Mouse (Mus musculus) bone marrow macrophage, adult 2 months (primary cell): ENCODE data around the gene Apoa2. TPM values are rescaled to one million over a fixed set of nuclear protein-coding genes. Genes with fewer than 3 reads are reported as not detected.

ENCODE experiments used
- H3K27ac ChIP-seq: 2 replicates; pipeline ENCODE4 v1.5.1; 2012; ENCODE audit warnings: low read depth, low read length; ENCODE audit not compliant: insufficient read depth
- H3K4me1 ChIP-seq: 2 replicates; pipeline ENCODE4 v1.6.1; 2012; ENCODE audit warnings: low read length; ENCODE audit not compliant: control insufficient read depth, insufficient read depth
- H3K4me3 ChIP-seq: 2 replicates; pipeline ENCODE4 v1.5.1; 2012; ENCODE audit warnings: mild to moderate bottlenecking, low read length, moderate library complexity; ENCODE audit not compliant: insufficient read depth
- CTCF ChIP-seq: IDR thresholded peaks from 2 replicates; pipeline ENCODE4 v1.5.1; 2012; ENCODE audit warnings: low read depth, mild to moderate bottlenecking, low read length, moderate library complexity
- POLR2A ChIP-seq: IDR thresholded peaks from 2 replicates; pipeline ENCODE4 v1.6.1; 2012; ENCODE audit warnings: mild to moderate bottlenecking, low read depth, low read length, borderline replicate concordance
- polyA plus RNA-seq: library from polyadenylated mRNA; stranded (reverse); fragments of >200 nt; gene quantifications from 2 replicates; pipeline ENCODE4 v1.2.4, GENCODE M21; 2012; ENCODE audit not compliant: missing spikeins, insufficient read depth, insufficient read length

The Apoa2 gene
- polyA plus RNA-seq: not detected in 2 replicates

DNA sequence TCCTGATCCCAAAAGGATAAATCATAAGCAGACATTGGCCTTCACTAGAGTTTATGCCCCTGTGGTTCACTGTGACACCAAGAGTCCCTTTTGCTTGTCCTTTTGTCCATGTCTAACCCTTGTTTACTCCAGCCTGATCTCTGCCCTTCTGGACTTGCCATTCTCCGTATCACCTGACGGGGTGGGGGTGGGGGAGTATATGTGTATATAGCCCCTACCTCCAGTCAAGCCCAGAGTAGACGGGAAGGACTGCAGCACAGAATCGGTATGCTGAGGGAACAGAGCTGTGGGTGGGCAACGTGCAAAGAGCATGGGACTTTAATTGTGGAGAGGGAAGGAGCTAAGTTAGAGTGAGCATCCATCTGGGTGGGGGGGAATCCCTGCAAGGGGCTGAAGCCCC is at the start of gene Apoa2:
Apoa2 (plus strand) TSS at position 198 of the 400 bp plus-strand sequence.
- TF ChIP-seq CTCF (no peak), POLR2A (no peak)
- Histone ChIP-seq H3K27ac (peak within 1 kb of the TSS; percentile 85), H3K4me1 (peaks cover 54% of the 10 kb centered on the region), H3K4me3 (no peak within 1 kb of the TSS)

DNA sequence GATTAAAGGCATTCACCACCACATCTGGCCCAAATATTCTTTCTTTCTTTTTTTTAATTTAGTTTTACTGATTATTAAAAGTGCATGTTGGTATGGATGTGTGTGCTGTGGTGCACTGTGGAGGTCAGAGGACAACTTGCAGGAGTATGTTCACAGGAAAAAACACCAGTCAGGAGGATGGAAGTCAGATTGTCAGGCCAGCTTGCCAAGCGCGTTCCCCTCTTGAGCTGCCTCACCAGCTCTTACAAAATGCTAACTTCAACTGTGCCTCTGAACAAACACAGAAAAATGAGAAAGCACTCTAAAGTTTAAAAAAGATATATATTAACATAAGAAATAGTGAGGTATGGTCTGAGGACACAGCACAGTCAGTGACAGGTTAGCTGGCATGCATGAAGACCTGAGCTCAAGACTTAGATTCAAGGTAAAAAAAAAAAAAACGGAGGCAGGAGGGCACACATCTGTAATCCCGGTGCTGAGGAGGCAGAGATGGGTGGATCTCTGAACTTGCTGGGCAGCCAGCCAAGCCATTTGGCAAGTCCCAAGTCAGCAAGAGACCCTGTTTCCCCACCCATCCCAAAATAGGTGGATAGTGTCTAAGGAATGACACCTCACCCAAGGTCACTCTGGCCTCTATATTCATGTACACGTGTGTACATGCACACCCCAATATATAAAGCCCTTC is 45.2 kb upstream of the Apoa2 start:
- Histone ChIP-seq H3K4me3 (no peak overlapping the region), H3K27ac (no peak overlapping the region), H3K4me1 (peaks cover 38% of the 10 kb centered on the region)
- TF ChIP-seq CTCF: no peak
- TF ChIP-seq POLR2A: no peak

DNA sequence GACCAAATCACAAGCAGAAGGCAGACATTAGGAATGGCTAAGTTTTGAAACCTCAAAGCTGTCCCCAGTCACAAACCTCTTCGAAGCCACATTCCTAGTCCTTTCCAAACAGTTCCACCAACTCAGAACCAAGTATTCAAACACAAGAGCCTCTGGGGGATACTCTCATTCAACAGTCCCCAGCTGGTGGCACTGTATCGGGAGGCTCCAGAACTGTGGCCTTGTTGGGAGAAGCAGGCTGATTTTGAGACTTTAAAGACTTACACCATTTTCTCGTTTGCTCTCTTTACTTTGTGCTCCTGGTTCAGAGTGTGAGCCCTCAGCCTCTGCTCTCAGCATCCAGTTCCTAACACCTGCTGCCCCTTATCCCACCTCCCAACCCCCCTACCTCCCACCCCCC is 41.8 kb upstream of the Apoa2 start:
- TF ChIP-seq CTCF (no peak), POLR2A (no peak)
- Histone ChIP-seq H3K4me1 (peaks cover 57% of the 10 kb centered on the region), H3K4me3 (no peak overlapping the region), H3K27ac (peak overlapping the region; percentile 100)

DNA sequence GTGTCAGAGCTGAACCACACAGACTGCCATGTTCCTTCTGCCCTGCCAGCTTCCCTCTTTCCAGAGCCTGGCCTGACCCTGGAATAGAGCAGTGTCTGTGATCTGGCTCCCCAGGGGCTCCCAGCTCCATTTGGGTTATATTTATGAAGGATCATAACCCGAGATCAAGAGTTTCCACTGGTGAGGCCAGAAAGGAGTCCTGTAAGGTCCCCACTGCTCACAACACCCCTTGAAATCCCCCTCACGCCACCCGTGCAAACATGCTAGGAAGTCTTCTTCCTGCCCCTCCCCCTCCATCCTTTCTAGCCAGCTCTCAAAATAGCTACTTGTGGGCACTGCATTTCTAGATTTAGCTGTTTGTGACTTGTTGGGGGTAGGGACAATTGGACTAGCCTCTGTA is 41.2 kb upstream of the Apoa2 start:
- no peak for TF ChIP-seq CTCF
- TF ChIP-seq POLR2A: no peak
- Histone ChIP-seq H3K4me1 (peaks cover 63% of the 10 kb centered on the region), H3K27ac (peak overlapping the region; percentile 100), H3K4me3 (peak overlapping the region; percentile 46; the same call in 1 of the 2 replicates)

DNA sequence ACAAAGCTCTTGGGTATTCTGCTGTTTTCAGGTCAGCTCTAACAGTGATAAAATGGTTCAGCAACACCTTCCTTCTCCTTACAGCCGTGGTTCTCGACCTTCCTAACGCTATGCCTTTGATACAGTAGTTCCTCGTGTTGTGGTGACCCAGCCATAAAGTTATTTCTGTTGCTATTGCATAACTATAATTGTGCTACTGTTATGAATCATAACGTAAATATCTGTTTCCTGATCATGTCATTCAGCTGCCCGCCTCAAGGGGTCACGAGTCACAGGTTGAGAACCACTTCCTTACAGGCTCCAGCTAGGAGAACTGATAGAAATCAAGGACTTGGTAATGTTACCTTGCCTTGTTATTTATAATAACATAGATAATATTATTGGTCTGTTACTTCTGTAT is 40.5 kb upstream of the Apoa2 start:
- H3K4me1 ChIP-seq: peaks cover 68% of the 10 kb centered on the region
- H3K27ac ChIP-seq: peak overlapping the region; percentile 100
- peak overlapping the region; percentile 46 for H3K4me3 ChIP-seq
- TF ChIP-seq POLR2A (no peak), CTCF (no peak)

DNA sequence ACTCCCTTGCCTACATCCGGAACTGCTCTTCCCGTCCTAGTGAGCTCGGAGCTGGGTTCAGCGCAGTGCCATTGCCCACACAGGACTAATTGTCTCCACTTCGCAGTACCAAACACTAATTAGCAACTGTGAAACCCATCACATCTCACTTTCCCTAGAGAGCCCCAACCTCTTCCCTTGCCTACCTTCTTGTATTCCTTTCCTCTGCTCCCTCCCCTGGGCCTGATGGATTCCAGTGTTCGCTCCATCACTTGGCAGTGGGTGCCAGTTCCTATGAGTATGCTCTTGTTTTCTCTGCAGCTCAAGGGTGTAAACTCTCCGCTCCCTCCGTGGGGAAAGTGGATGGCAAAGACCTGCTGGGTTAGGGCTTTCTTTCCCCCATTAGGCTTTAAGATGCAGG is 39.2 kb upstream of the Apoa2 start:
- H3K27ac ChIP-seq: peak overlapping the region; percentile 100
- H3K4me3 ChIP-seq: no peak overlapping the region
- TF ChIP-seq POLR2A: no peak
- TF ChIP-seq CTCF: no peak
- H3K4me1 ChIP-seq: peaks cover 57% of the 10 kb centered on the region

DNA sequence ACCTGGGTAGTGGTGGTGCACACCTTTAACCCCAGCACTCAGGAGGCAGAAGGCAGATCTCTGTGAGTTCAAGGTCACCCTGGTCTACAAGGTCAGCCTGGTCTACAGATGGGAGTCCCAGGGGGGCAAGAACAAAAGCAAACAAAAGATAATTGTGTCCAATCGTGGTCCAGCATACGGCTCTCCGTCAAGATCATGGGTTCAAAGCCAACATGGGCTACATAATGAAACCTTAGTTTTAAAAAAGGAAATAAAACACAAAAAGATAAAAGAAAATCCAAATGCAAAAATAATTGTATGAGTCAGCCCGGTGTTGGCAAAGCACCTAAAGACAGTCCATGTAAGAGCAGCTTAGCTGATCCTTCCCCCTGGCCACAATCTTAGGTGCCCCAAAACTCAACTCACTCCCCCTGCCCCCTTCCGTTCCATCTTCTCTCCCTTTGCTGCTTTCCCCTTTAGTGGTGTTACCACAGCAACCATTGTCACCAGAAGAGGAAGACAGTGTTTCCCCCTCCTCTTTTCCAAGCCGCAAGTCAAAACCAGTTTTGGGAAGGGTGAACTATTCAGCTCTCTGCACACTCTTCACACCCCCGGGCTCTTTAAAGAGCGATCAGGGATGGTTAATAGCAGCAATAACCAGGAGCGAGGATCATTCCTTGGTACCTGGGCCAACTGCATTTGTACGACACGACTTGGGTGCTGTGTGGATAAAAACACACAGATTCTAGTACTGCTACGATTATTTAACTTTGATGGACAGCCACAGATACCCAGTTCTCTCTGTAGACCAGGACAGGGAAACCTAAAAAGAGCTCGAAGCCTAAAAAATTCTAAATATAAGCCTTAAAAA is 36.8 kb upstream of the Apoa2 start:
- no peak overlapping the region; the same call in 1 of the 2 replicates for H3K27ac ChIP-seq
- H3K4me3 ChIP-seq: no peak overlapping the region
- H3K4me1 ChIP-seq: peaks cover 47% of the 10 kb centered on the region
- no peak for TF ChIP-seq CTCF
- no peak for TF ChIP-seq POLR2A

DNA sequence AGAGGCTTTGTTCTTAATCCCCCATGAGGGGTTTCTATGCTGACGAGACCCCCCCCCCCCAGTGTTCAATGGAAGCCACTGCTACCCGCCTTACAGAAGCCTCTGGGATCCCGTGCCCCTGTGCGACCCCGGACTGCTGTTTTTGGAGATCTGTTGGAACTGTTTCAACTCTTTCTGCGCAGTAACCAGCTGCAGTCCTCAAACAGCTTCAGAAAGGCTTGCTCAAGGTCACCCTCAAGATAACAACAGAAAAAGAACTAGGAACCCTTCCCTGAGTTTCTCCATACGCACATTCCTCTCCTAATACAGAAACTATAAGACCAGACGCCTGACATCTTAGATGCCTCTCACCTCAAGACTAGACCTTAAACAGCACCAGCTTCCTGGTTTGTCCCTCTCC is 35.8 kb upstream of the Apoa2 start:
- no peak for TF ChIP-seq CTCF
- TF ChIP-seq POLR2A: no peak
- Histone ChIP-seq H3K4me1 (peaks cover 52% of the 10 kb centered on the region), H3K4me3 (no peak overlapping the region), H3K27ac (no peak overlapping the region)

DNA sequence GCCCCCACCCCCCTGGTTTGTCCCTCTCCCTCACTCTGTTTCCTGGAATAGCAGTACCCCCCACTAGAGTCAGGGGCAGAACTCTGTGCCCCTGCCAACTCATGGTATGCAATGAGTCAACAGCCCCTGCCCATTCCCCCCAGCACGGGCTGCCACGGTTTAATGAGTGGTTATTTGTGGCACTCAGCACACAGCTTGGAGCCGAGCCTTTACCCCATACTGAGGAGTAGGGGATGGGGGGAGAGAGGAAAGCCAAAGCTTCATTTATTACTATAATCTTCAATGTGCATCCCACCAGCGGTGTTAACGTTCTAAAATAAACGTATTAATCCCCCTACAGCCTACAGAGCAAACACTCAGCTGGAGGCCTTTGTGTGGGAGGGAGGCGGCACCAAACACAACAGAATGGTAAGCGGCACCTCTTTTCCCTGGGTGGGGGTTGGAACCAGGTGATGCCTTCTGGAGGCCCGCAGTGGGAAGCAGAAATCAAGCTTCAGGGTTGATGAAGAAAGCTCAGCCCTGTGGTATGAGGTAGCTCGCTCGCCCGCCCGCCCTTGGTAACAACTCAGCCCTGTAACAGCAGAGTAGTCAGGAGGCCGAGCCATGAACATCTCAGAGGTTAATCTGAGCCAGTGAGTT is 35.3 kb upstream of the Apoa2 start:
- TF ChIP-seq POLR2A (no peak), CTCF (no peak)
- Histone ChIP-seq H3K4me1 (peaks cover 54% of the 10 kb centered on the region), H3K4me3 (no peak overlapping the region), H3K27ac (no peak overlapping the region)

DNA sequence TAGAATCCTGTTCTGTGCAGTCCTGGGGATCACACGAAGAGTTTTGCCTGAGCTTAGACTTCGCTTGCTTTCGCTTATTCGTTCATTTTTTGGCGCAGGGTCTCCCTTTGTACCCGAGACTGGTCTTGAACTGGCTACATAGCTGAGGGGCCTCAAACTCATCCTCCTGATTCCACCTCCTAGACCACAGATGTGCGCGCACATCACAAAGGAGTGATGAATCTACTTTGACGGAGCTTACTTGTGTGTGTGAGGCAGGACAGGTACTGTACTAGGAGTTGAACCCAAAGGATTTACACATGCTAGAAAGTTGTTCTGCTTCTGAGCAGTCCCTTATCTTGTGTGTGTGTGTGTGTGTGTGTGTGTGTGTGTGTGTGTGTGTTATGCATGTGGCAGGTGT is 34.0 kb upstream of the Apoa2 start:
- no peak for TF ChIP-seq POLR2A
- no peak for TF ChIP-seq CTCF
- H3K27ac ChIP-seq: no peak overlapping the region
- peaks cover 44% of the 10 kb centered on the region for H3K4me1 ChIP-seq
- no peak overlapping the region for H3K4me3 ChIP-seq
